Mouse (Mus musculus): Measurements from ENCODE around the gene Sfxn2. TPM values are rescaled to one million over a fixed set of nuclear protein-coding genes. Genes with fewer than 3 reads are reported as not detected.
A peak's percentile ranks its signal among the peaks of the same experiment; 100 is the strongest.

The Sfxn2 gene
- total and polyA plus RNA-seq, 3 experiments: 20.3 to 36.6 (median 21.2) TPM

DNA sequence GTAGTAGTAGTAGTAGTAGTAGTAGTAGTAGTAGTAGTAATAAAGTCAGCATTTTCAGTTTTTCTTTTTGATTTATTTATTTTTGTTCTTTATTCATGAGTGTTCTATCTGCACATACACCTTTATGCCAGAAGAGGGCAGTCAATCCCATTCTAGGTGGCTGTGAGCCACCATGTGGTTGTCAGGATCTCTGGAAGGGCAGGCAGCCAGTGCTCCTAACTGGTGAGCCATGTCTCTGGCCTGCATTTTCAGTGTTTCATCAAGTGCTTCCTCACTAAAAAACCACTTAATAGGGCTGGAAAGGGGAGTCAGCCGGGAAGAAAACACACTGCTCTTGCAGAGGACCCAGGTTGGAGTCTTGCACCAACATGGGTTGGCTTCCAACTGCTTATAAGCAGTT is 11.0 kb upstream of the Sfxn2 start:
- peak; percentile 87 for DNase-seq (ENCODE audit: low read depth, low spot score)
- Histone ChIP-seq H3K4me1 (ENCODE audit: control insufficient read depth in 1 of 2, insufficient read depth in 2 of 2, low read length in 2 of 2) (peaks cover 0 to 3% of the 10 kb centered on the region in 2 experiments; a peak in 1 of 4 replicates), H3K27ac (ENCODE audit: control insufficient read depth, low read depth, low read length) (no peak overlapping the region), H3K4me3 (ENCODE audit: control insufficient read depth in 1 of 2, insufficient read depth in 1 of 2, low read depth in 2 of 2, low read length in 2 of 2) (no peak overlapping the region), H3K9me3 (replicated peaks; ENCODE audit: insufficient read depth, low read length) (no peaks in the 10 kb centered on the region), H3K36me3 (ENCODE audit: control insufficient read depth in 1 of 2, insufficient read depth in 2 of 2, low read length in 2 of 2) (no peaks in the 10 kb centered on the region), H3K9ac (ENCODE audit: control insufficient read depth, low read depth, low read length, poor library complexity, severe bottlenecking) (no peak overlapping the region), H3K27me3 (ENCODE audit: control insufficient read depth in 1 of 2, insufficient read depth in 2 of 2, low read length in 2 of 2) (no peaks in the 10 kb centered on the region), H3K79me2 (ENCODE audit: control insufficient read depth, insufficient read depth, low read length, poor library complexity) (no peaks in the 10 kb centered on the region; the same call in 1 of the 2 replicates)
- TF ChIP-seq MYC (IDR thresholded peaks at IDR 0.05; ENCODE audit: low read depth, low read length) (peak; percentile 98), CHD1 (IDR thresholded peaks at IDR 0.05; ENCODE audit: low read depth, low read length) (no peak), ETS1 (IDR thresholded peaks at IDR 0.05; ENCODE audit: low read depth, low read length) (no peak), USF1 (IDR thresholded peaks at IDR 0.05; ENCODE audit: low read depth, low read length) (no peak), CHD2 (IDR thresholded peaks at IDR 0.05; ENCODE audit: low read length) (no peak), POLR2AphosphoS5 (IDR thresholded peaks at IDR 0.05; ENCODE audit: borderline replicate concordance, low read depth, low read length) (no peak), UBTF (IDR thresholded peaks at IDR 0.05; ENCODE audit: borderline replicate concordance, insufficient read depth, low read depth, low read length) (no peak), POLR2A (IDR thresholded peaks at IDR 0.05; ENCODE audit: control insufficient read depth in 1 of 2, insufficient read depth in 1 of 2, low read depth in 1 of 2, low read length in 2 of 2, poor library complexity in 1 of 2) (no peak), TBP (IDR thresholded peaks at IDR 0.05; ENCODE audit: low read depth, low read length) (0 out of 2 replicates have a peak, but pooled peaks have one; percentile 13), MEF2A (IDR thresholded peaks at IDR 0.05; ENCODE audit: extremely low read depth, insufficient replicate concordance, low read depth, low read length, poor library complexity, severe bottlenecking) (no peak), TCF12 (IDR thresholded peaks at IDR 0.05; ENCODE audit: low read depth, low read length) (no peak), SIN3A (IDR thresholded peaks at IDR 0.05; ENCODE audit: low read length) (peak; percentile 59), ZC3H11A (IDR thresholded peaks at IDR 0.05; ENCODE audit: low read depth, low read length) (peak; percentile 52), TAL1 (IDR thresholded peaks at IDR 0.05; ENCODE audit: low read length) (no peak), MXI1 (IDR thresholded peaks at IDR 0.05; ENCODE audit: low read depth, low read length) (peak; percentile 74; the same call in 1 of the 2 replicates), SMC3 (IDR thresholded peaks at IDR 0.05; ENCODE audit: low read depth, low read length) (peak; percentile 77), GATA1 (IDR thresholded peaks at IDR 0.05; ENCODE audit: low read depth, low read length) (no peak), CTCF (IDR thresholded peaks at IDR 0.05 in 2 of 3, conservative IDR thresholded peaks at IDR 0.05 in 1 of 3; ENCODE audit: control insufficient read depth in 1 of 3, insufficient read depth in 1 of 3, low read depth in 2 of 3, low read length in 3 of 3, poor library complexity in 1 of 3, severe bottlenecking in 1 of 3) (peak; percentile 76 to 91 (median 79)), ELF1 (IDR thresholded peaks at IDR 0.05; ENCODE audit: low read depth, low read length) (no peak), HCFC1 (IDR thresholded peaks at IDR 0.05; ENCODE audit: low read depth, low read length) (0 out of 2 replicates have a peak, but pooled peaks have one; percentile 9), RAD21 (IDR thresholded peaks at IDR 0.05; ENCODE audit: low read depth, low read length) (peak; percentile 54), E2F4 (IDR thresholded peaks at IDR 0.05; ENCODE audit: borderline replicate concordance, low read depth, low read length) (no peak)

Measured in MEL (cell line).